Mouse (Mus musculus) bone marrow, adult 2 months (tissue): ENCODE data around the gene Gm21954. TPM values are rescaled to one million over a fixed set of nuclear protein-coding genes. Genes with fewer than 3 reads are reported as not detected.

Source experiments
- H3K27ac ChIP-seq: fragments of 200-500 bp; 2 replicates; pipeline ENCODE4 v1.5.1; 2012; ENCODE audit warnings: low read depth, mild to moderate bottlenecking, control low read depth, inconsistent platforms, low read length; ENCODE audit not compliant: control insufficient read depth, poor library complexity, insufficient read depth
- H3K4me1 ChIP-seq: fragments of 200-500 bp; 2 replicates; pipeline ENCODE4 v1.6.1; 2011; ENCODE audit warnings: low read length; ENCODE audit not compliant: control insufficient read depth, insufficient read depth
- H3K4me3 ChIP-seq: fragments of 200-500 bp; replicated peaks from 2 replicates; pipeline ENCODE3; 2011; ENCODE audit warnings: mild to moderate bottlenecking, low read depth, low read length, control low read depth; ENCODE audit not compliant: control insufficient read depth
- CTCF ChIP-seq: fragments of 200-500 bp; IDR thresholded peaks from 2 replicates; pipeline ENCODE4 v1.5.1; 2011; ENCODE audit warnings: low read length, control low read depth; ENCODE audit not compliant: control insufficient read depth, insufficient read depth
- POLR2A ChIP-seq: fragments of 200-500 bp; IDR thresholded peaks from 2 replicates; pipeline ENCODE4 v1.6.1; 2011; ENCODE audit warnings: low read depth, mild to moderate bottlenecking, control low read depth, low read length, borderline replicate concordance; ENCODE audit not compliant: control insufficient read depth
- WGBS: fragments of 180-500 bp; shearing (Covaris S2); methylation state at CpG from one replicate; pipeline ENCODE4 v1.1.7; 2018; 5-methylcytosine and 5-hydroxymethylcytosine counted together
- polyA plus RNA-seq: library from polyadenylated mRNA; stranded (reverse); fragments of >200 nt; gene quantifications from 2 replicates; pipeline ENCODE4 v1.2.4, GENCODE M21; 2011; ENCODE audit warnings: low replicate concordance; ENCODE audit not compliant: missing spikeins, insufficient read depth, insufficient read length

The Gm21954 gene
- polyA plus RNA-seq, 1 experiment: not detected

- WGBS: 78% methylated on average over 6 of the region's 6 CpGs
- no peak for TF ChIP-seq CTCF
- no peaks in the 10 kb centered on the region for H3K4me1 ChIP-seq
- no peak overlapping the region for H3K4me3 ChIP-seq
- no peak overlapping the region for H3K27ac ChIP-seq
Measured at GRCm38 (mm10) chr3:55473146-55473545, 1.1 kb upstream of the Gm21954 start.

DNA sequence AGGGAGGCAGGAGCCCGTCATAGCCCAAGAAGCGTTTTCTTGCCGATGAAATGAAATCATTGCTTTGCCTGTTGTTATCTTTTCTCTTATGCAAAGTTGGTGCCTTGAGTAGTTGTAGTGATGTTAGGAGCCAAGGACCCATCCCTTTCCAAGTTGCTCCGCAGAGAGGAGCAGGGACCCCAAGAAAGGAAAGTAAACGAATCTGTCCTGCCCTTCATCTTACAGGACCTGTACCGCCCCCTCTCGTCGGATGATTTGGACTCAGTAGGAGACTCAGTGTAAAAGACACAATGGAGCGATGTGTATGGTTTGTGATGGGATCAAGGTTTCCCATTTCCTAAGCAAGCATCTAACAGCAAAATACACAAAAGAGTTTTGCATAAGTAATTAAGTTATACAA lies 5.7 kb downstream of the Gm21954 start:
- Histone ChIP-seq H3K4me3 (no peak overlapping the region), H3K4me1 (no peaks in the 10 kb centered on the region), H3K27ac (no peak overlapping the region)
- WGBS: 84% methylated on average over 9 of the region's 9 CpGs
- TF ChIP-seq POLR2A: no peak
- no peak for TF ChIP-seq CTCF

DNA sequence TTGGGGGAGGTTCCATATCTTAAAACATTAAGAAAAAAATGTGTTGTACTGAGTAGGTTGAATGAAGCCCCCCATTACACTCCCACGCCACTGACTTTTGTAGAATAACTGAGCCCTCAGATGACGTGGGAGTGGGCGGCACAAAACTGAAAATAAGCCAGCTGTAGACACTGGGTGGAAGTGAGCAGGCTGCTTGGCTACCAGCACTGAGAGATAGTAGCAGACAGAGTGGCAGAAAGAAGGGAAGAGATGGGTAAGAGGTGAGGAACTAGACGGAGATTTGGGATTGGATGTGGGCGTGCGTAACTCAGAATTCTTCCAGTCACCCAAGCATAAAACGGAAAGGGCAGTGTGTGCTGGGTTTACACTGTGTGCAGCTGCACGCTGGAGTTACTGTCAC lies 6.2 kb downstream of the Gm21954 start:
- Histone ChIP-seq H3K4me1 (no peaks in the 10 kb centered on the region), H3K27ac (no peak overlapping the region), H3K4me3 (no peak overlapping the region)
- 84% methylated on average over 8 of the region's 8 CpGs for WGBS
- TF ChIP-seq POLR2A (no peak), CTCF (no peak)

- WGBS: 70% methylated on average over 3 of the region's 3 CpGs
- Histone ChIP-seq H3K4me1 (no peaks in the 10 kb centered on the region), H3K27ac (no peak overlapping the region), H3K4me3 (no peak overlapping the region)
- TF ChIP-seq CTCF (no peak), POLR2A (no peak)
Measured at GRCm38 (mm10) chr3:55464226-55464625, 7.8 kb downstream of the Gm21954 start.

- WGBS: 89% methylated on average over 4 of the region's 4 CpGs
- H3K4me1 ChIP-seq: no peaks in the 10 kb centered on the region
- no peak overlapping the region for H3K27ac ChIP-seq
- no peak overlapping the region for H3K4me3 ChIP-seq
- TF ChIP-seq POLR2A: no peak
Measured at GRCm38 (mm10) chr3:55462904-55463668, 8.9 kb downstream of the Gm21954 start.

- Histone ChIP-seq H3K4me3 (no peak overlapping the region), H3K4me1 (no peaks in the 10 kb centered on the region), H3K27ac (no peak overlapping the region)
- 9% methylated on average over 17 of the region's 17 CpGs for WGBS
- TF ChIP-seq POLR2A (no peak), CTCF (no peak)
Measured at GRCm38 (mm10) chr3:55461685-55462655, 10.0 kb downstream of the Gm21954 start.

- H3K4me1 ChIP-seq: no peaks in the 10 kb centered on the region
- H3K27ac ChIP-seq: no peak overlapping the region
- no peak overlapping the region for H3K4me3 ChIP-seq
- no peak for TF ChIP-seq POLR2A
- TF ChIP-seq CTCF: no peak
- 79% methylated on average over 3 of the region's 3 CpGs for WGBS
Measured at GRCm38 (mm10) chr3:55461092-55461491, 10.9 kb downstream of the Gm21954 start.

DNA sequence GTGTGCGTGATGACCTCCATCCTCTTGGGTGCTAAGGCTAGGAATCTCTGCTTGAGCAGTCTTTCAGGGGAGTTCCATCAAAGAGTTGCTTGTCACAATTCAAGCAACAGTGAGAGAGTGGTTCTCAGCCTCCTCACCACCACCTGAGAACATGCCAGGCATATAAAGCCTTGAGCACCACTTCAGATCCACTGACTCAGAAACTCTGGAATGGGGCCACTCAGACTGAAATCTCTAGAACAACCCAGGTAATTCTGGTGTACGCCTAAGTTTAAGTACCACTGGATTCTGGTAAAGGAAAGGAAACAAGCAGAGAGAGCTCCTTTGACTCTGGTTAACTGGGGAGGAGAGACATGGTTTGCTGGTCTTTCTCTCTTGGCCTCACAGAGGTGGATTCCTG lies 19.5 kb downstream of the Gm21954 start:
- WGBS: 76% methylated on average over 2 of the region's 2 CpGs
- Histone ChIP-seq H3K4me3 (no peak overlapping the region), H3K4me1 (no peaks in the 10 kb centered on the region), H3K27ac (no peak overlapping the region)
- TF ChIP-seq POLR2A: no peak
- TF ChIP-seq CTCF: no peak

GRCm38 (mm10) chr3:55451877-55452276 lies 20.1 kb downstream of the Gm21954 start:
- WGBS: 70% methylated on average over 3 of the region's 3 CpGs
- no peaks in the 10 kb centered on the region for H3K4me1 ChIP-seq
- TF ChIP-seq CTCF (no peak), POLR2A (no peak)
- no peak overlapping the region for H3K27ac ChIP-seq
- no peak overlapping the region for H3K4me3 ChIP-seq
